Mouse (Mus musculus) heart, postnatal 14 days (tissue): Measurements from ENCODE around the gene Gigyf1. TPM values are rescaled to one million over a fixed set of nuclear protein-coding genes. Genes with fewer than 3 reads are reported as not detected.

Experiments
- DNase-seq, 2 experiments: peaks; one replicate each; pipeline ENCODE4 v3.0.0; 2021 to 2022
- intact Hi-C: fragments of 180-260 bp; cut with DNase I; formaldehyde crosslinking; loops from one replicate; pipeline ENCODE4 v1.15.1; 2025
- microRNA-seq, 2 experiments: library from miRNA; unstranded; fragments of <30 nt; microRNA quantifications; one replicate each; pipeline ENCODE4 v1.2.0; 2021 to 2022
- total RNA-seq, 2 experiments: library from RNA; stranded (reverse); gene quantifications; 2 replicates each; pipeline ENCODE4 v1.2.3; 2021

The Gigyf1 gene
- total RNA-seq, 2 experiments from 2014 or later: 28.3 to 33.8 TPM

- intact Hi-C loops: no loop called here
- DNase-seq: no peak
These were observed 48.1 kb downstream of the Gigyf1 start for GRCm38 (mm10) chr5:137566416-137566815.

GRCm38 (mm10) chr5:137568223-137568798, 50.0 kb downstream of the Gigyf1 start:
- intact Hi-C loops: no loop called here
- no peak for DNase-seq

GRCm38 (mm10) chr5:137569031-137569430, 50.7 kb downstream of the Gigyf1 start:
- intact Hi-C loops: no loop called here
- no peak for DNase-seq

- intact Hi-C loops: no loop called here
- peak; percentile 43 to 68 for DNase-seq
These were observed 51.3 kb downstream of the Gigyf1 start, which contains the start of gene Tfr2 for GRCm38 (mm10) chr5:137569665-137570064. Tfr2 (plus strand) TSS chr5:137569840.

GRCm38 (mm10) chr5:137570181-137570580, 51.8 kb downstream of the Gigyf1 start:
- intact Hi-C loops: no loop called here

GRCm38 (mm10) chr5:137570691-137571586, 52.6 kb downstream of the Gigyf1 start:
- intact Hi-C loops: no loop called here
- no peak for DNase-seq

More at GRCm38 (mm10) chr5:137570181-137570580, 51.8 kb downstream of the Gigyf1 start:
- no peak for DNase-seq

- intact Hi-C loops: no loop called here
- peak; percentile 33 to 49 for DNase-seq
These were observed 56.1 kb downstream of the Gigyf1 start for GRCm38 (mm10) chr5:137574470-137574901.

Small RNA genes lying within 50 kb of the gene (microRNA-seq; reads per million reads assigned to microRNA genes)
- gene Mir6418: 0.81 to 1.7 reads per million in 2 experiments

Other genes with a start within 250 kb of the Gigyf1 start
- 1 to 10 TPM; 2.7 to 3.9 TPM for gene Ache, start 231.0 kb upstream of the Gigyf1 start, total RNA-seq
- 1 to 10 TPM; 6.7 to 8.5 TPM for gene Ufsp1, start 223.9 kb upstream of the Gigyf1 start, total RNA-seq
- 10 to 100 TPM; 84.2 to 84.8 TPM for gene Srrt, start 210.9 kb upstream of the Gigyf1 start, total RNA-seq
- 10 to 100 TPM; 14.2 to 14.3 TPM for gene Trip6, start 204.1 kb upstream of the Gigyf1 start, total RNA-seq
- 1 to 10 TPM; 3.8 to 5.4 TPM for gene Slc12a9, start 185.0 kb upstream of the Gigyf1 start, total RNA-seq
- 10 to 100 TPM; 77.5 to 83.7 TPM for gene Ephb4, start 168.4 kb upstream of the Gigyf1 start, total RNA-seq
- gene Zan, start 41.5 kb upstream of the Gigyf1 start, total RNA-seq: under 1 TPM; 0.02 TPM
- 10 to 100 TPM; 12.5 to 16.9 TPM for gene Pop7, start 16.0 kb upstream of the Gigyf1 start, total RNA-seq
- gene Epo, start 14.7 kb downstream of the Gigyf1 start, total RNA-seq: not detected
- gene Gnb2, start 15.0 kb downstream of the Gigyf1 start, total RNA-seq: 100 to 1,000 TPM; 322 to 323 TPM
- gene Actl6b, start 35.0 kb downstream of the Gigyf1 start, total RNA-seq: not detected
- not detected for gene Tfr2, start 51.3 kb downstream of the Gigyf1 start, total RNA-seq
- gene Mospd3, start 82.5 kb downstream of the Gigyf1 start, total RNA-seq: 10 to 100 TPM; 22.0 to 22.3 TPM
- gene Pcolce, start 95.2 kb downstream of the Gigyf1 start, total RNA-seq: 100 to 1,000 TPM; 101 to 107 TPM
- gene Fbxo24, start 110.5 kb downstream of the Gigyf1 start, total RNA-seq: under 1 TPM; 0.27 to 0.43 TPM
- 10 to 100 TPM; 22.6 to 23.0 TPM for gene Lrch4, start 110.6 kb downstream of the Gigyf1 start, total RNA-seq
- 1 to 10 TPM; 6.6 to 8.5 TPM for gene Gm20605, start 110.6 kb downstream of the Gigyf1 start, total RNA-seq
- gene Sap25, start 122.8 kb downstream of the Gigyf1 start, total RNA-seq: 1 to 10 TPM; 4.2 to 4.4 TPM
- gene Irs3, start 127.2 kb downstream of the Gigyf1 start, total RNA-seq: under 1 TPM; 0.15 to 0.57 TPM
- gene Agfg2, start 166.2 kb downstream of the Gigyf1 start, total RNA-seq: 10 to 100 TPM; 13.0 to 13.9 TPM
- 1 to 10 TPM; 1.4 to 1.8 TPM for gene Nyap1, start 223.1 kb downstream of the Gigyf1 start, total RNA-seq
- gene Tsc22d4, start 227.2 kb downstream of the Gigyf1 start, total RNA-seq: 100 to 1,000 TPM; 287 to 312 TPM